In genomic region chr6:140336414-140336941, GRCm38 (mm10) we compare ENCODE assay signal across 8 mouse cellular contexts.
A peak's percentile ranks its signal among the peaks of the same experiment; 100 is the strongest.
DNase-seq lines count a peak whose midpoint lies in the region; ATAC-seq and TF ChIP-seq lines count a peak whose summit lies in the region.

No protein-coding gene starts in this region.

- no peak for TF ChIP-seq EP300 in liver, postnatal 0 days (IDR thresholded peaks at IDR 0.05; ENCODE audit: low read depth)

- H3K27me3 ChIP-seq in E14TG2a.4 (ENCODE audit: insufficient read depth, low read length) = no peaks in the 10 kb centered on the region
- no peaks in the 10 kb centered on the region for H3K27me3 ChIP-seq in liver, postnatal 0 days (ENCODE audit: insufficient read depth, low read length)

- H3K36me3 ChIP-seq in E14TG2a.4 (ENCODE audit: insufficient read depth, low read length) = no peaks in the 10 kb centered on the region; the same call in 1 of the 2 replicates
- H3K36me3 ChIP-seq in liver, postnatal 0 days (replicated peaks; ENCODE audit: insufficient read depth, low read length) = no peaks in the 10 kb centered on the region

- H3K4me2 ChIP-seq in liver, postnatal 0 days (ENCODE audit: low read depth, low read length) = peak overlapping the region; percentile 32; the same call in 1 of the 2 replicates

- DNase-seq in R1 (ENCODE audit: low read depth, low spot score) = peak; percentile 97
- DNase-seq in liver, postnatal 0 days = no peak
- DNase-seq in frontal cortex, postnatal 36 days (ENCODE audit: low spot score in 2 of 2) = no peak
- no peak for DNase-seq in spleen, adult 18-20 months
- DNase-seq in thymus, postnatal 0 days (ENCODE audit: low spot score) = no peak
- DNase-seq in thymus, adult 18-20 months = no peak

- no peak overlapping the region for H3K27ac ChIP-seq in liver, postnatal 0 days (ENCODE audit: low read depth)

- H3K9ac ChIP-seq in liver, postnatal 0 days (replicated peaks) = no peak overlapping the region

- peaks cover 34% of the 10 kb centered on the region for H3K9me3 ChIP-seq in E14TG2a.4 (ENCODE audit: low read length)
- H3K9me3 ChIP-seq in liver, postnatal 0 days (ENCODE audit: low read length) = no peaks in the 10 kb centered on the region

- peak; percentile 55 to 85 for ATAC-seq in hematopoietic stem cell, adult 5-6 weeks (replicated peaks in 1 of 2; ENCODE audit: insufficient read depth in 1 of 2, low FRiP score in 2 of 2, low TSS enrichment in 1 of 2, low read depth in 1 of 2, poor library complexity in 2 of 2, severe bottlenecking in 2 of 2)
- ATAC-seq in liver, postnatal 0 days = no peak

- peaks cover 48% of the 10 kb centered on the region for H3K4me1 ChIP-seq in E14TG2a.4 (replicated peaks; ENCODE audit: low read depth, low read length)
- H3K4me1 ChIP-seq in liver, postnatal 0 days (ENCODE audit: insufficient read depth) = peaks cover 3% of the 10 kb centered on the region; the same call in 1 of the 2 replicates

- 10% methylated on average over 13 of the region's 13 CpGs for WGBS in liver, postnatal 0 days (ENCODE audit: insufficient replicate concordance)

- peak overlapping the region; percentile 57 for H3K4me3 ChIP-seq in E14TG2a.4 (replicated peaks; ENCODE audit: low read length)
- no peak overlapping the region for H3K4me3 ChIP-seq in liver, postnatal 0 days (ENCODE audit: low read depth, low read length)

- TF ChIP-seq CTCF in E14TG2a.4 (conservative IDR thresholded peaks at IDR 0.05; ENCODE audit: low read length) = no peak
- TF ChIP-seq CTCF in liver, postnatal 0 days (IDR thresholded peaks at IDR 0.05; ENCODE audit: low read depth) = no peak
